Mouse (Mus musculus): ENCODE data around the gene Prpf18. TPM values are rescaled to one million over a fixed set of nuclear protein-coding genes. Genes with fewer than 3 reads are reported as not detected.

Prpf18 gene
- polyA plus RNA-seq (2015; fragmentation: Nextera tagmentation; extraction: Ambion mirVana) = 45.2 and 49.0 TPM in 2 replicates

DNA sequence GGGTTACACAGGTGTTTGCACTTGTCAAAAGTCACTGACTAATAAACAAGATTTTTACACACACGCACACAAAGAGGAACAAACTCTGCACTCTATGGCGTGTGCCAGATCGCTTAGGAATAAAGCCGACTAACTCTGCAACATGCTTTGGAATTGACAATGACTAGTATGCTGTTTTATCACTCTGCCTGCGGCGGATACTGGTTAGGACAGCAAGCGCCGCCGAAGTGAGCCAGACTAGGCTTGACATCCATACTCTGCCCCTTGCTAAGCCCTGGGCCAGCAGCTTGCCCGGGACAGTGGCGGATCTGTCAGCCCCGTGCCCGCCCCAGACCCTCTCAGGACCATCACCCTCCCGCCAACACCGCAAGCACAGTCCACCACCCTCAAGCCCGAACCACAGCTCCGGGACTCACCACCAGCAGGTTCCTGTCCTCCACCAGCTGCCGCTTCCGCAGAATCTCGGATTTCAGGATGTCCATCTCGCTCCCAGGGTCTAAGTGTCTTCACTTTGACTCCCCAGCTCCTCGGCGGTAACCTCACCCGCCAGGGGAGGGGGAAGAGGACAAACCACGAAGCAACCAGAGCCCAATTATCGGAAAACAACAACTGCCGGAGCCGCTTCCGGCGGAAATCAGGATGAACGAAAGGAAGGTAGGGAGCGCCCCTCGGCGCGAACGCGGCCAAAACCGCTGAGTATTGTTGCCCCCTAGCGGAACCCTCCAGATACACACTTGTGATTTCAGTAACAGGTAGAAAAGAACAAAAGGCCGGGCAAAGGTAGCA lies at the start of gene Prpf18:
Gene Prpf18, minus strand, starts transcription at position 614 of the 786 bp plus-strand sequence.
- Histone ChIP-seq H3K27me3 (ENCODE audit: control insufficient read depth, insufficient read depth, low read depth, low read length) (no peaks in the 10 kb centered on the region), H3K36me3 (ENCODE audit: control insufficient read depth, insufficient read depth, low read length) (0 out of 2 replicates have a peak, but pooled peaks cover 2% of the 10 kb centered on the region), H3K9ac (ENCODE audit: low read depth, low read length) (peak within 1 kb of the TSS; percentile 89), H3K4me1 (ENCODE audit: control insufficient read depth, insufficient read depth, low read length) (peaks cover 17% of the 10 kb centered on the region), H3K4me3 (ENCODE audit: low read depth, low read length) (peak within 1 kb of the TSS; percentile 94), H3K9me3 (replicated peaks; ENCODE audit: control insufficient read depth, low read length, poor library complexity, severe bottlenecking) (no peaks in the 10 kb centered on the region), H3K27ac (ENCODE audit: low read length) (peak within 1 kb of the TSS; percentile 83), H3K4me2 (ENCODE audit: low read length) (peak within 1 kb of the TSS; percentile 88)
- ATAC-seq = peak; percentile 92
- WGBS = 2% methylated on average over 40 of the region's 40 CpGs

DNA sequence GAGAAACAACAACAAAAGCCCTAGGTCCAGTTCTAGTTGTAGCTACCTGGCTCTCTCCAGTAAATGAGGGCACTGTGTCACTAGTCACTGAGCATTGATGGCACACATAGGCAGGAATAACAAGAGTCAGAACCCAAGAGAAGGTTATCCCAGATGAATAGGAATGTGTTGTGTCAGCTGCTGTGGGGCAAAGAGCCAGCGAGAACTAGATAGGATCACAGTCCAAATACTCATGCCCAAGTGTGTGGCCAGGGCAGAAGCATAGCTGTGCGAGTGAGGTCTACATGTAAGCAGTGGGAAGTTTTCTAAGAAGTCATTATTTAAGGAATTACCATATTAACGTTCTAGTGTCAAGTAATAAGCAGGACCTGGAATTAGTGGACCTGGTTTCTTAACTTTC lies 28.0 kb upstream of the Prpf18 start:
- H3K4me1 ChIP-seq (ENCODE audit: control insufficient read depth, insufficient read depth, low read length) = no peaks in the 10 kb centered on the region
- H3K36me3 ChIP-seq (ENCODE audit: control insufficient read depth, insufficient read depth, low read length) = no peaks in the 10 kb centered on the region
- no peaks in the 10 kb centered on the region for H3K27me3 ChIP-seq (ENCODE audit: control insufficient read depth, insufficient read depth, low read depth, low read length)
- no peaks in the 10 kb centered on the region for H3K9me3 ChIP-seq (replicated peaks; ENCODE audit: control insufficient read depth, low read length, poor library complexity, severe bottlenecking)
- H3K27ac ChIP-seq (ENCODE audit: low read length) = no peak overlapping the region
- no peak for ATAC-seq
- 84% methylated on average over 3 of the region's 3 CpGs for WGBS
- no peak overlapping the region for H3K4me2 ChIP-seq (ENCODE audit: low read length)
- no peak overlapping the region for H3K4me3 ChIP-seq (ENCODE audit: low read depth, low read length)
- no peak overlapping the region for H3K9ac ChIP-seq (ENCODE audit: low read depth, low read length)

DNA sequence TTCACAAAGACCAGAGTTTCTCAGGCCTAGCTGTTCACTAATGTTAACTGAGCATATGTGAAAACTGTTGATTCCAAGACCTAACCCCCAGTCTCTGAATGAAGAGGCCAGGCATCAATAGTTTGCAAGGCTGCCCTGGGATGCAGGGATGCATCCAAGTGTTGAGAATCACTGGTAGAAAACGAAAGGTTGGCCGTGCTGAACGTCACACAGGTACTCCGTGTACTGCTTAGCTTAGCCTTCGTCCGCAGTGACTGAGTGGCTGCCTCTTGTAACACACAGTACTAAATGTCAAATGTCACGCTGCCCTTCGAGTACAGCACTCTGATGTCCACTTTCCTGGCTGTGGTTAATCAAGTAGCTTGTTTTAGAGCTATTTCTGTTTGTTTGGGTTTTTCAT lies 19.7 kb upstream of the Prpf18 start:
- Histone ChIP-seq H3K4me1 (ENCODE audit: control insufficient read depth, insufficient read depth, low read length) (no peaks in the 10 kb centered on the region), H3K9me3 (replicated peaks; ENCODE audit: control insufficient read depth, low read length, poor library complexity, severe bottlenecking) (no peaks in the 10 kb centered on the region), H3K27me3 (ENCODE audit: control insufficient read depth, insufficient read depth, low read depth, low read length) (no peaks in the 10 kb centered on the region), H3K9ac (ENCODE audit: low read depth, low read length) (no peak overlapping the region), H3K27ac (ENCODE audit: low read length) (no peak overlapping the region), H3K36me3 (ENCODE audit: control insufficient read depth, insufficient read depth, low read length) (no peaks in the 10 kb centered on the region), H3K4me2 (ENCODE audit: low read length) (no peak overlapping the region), H3K4me3 (ENCODE audit: low read depth, low read length) (no peak overlapping the region)
- ATAC-seq = no peak
- WGBS = 89% methylated on average over 8 of the region's 8 CpGs

DNA sequence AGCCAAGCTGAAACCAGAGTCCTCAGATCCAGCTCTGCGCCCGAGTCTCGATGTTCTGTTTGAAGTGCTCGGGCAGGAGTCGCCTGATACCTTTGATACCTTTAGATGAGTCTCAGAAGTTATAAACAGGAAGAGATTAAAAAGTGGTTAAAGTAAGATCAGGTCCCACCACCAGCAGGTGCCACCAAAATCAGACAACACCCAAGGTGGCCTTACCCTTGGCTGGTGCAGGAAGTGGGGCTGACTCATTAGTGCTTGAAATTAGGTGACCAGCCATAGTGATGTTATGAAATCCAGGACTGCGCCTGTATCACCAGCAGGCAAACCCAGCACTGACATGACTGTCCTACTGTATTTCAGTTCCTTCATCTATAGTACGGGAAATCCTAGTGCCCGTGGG lies 17.8 kb upstream of the Prpf18 start:
- Histone ChIP-seq H3K4me3 (ENCODE audit: low read depth, low read length) (no peak overlapping the region), H3K27me3 (ENCODE audit: control insufficient read depth, insufficient read depth, low read depth, low read length) (no peaks in the 10 kb centered on the region), H3K4me1 (ENCODE audit: control insufficient read depth, insufficient read depth, low read length) (no peaks in the 10 kb centered on the region), H3K9me3 (replicated peaks; ENCODE audit: control insufficient read depth, low read length, poor library complexity, severe bottlenecking) (no peaks in the 10 kb centered on the region), H3K36me3 (ENCODE audit: control insufficient read depth, insufficient read depth, low read length) (no peaks in the 10 kb centered on the region), H3K4me2 (ENCODE audit: low read length) (no peak overlapping the region), H3K9ac (ENCODE audit: low read depth, low read length) (no peak overlapping the region), H3K27ac (ENCODE audit: low read length) (no peak overlapping the region)
- WGBS = 93% methylated on average over 8 of the region's 8 CpGs
- no peak for ATAC-seq

DNA sequence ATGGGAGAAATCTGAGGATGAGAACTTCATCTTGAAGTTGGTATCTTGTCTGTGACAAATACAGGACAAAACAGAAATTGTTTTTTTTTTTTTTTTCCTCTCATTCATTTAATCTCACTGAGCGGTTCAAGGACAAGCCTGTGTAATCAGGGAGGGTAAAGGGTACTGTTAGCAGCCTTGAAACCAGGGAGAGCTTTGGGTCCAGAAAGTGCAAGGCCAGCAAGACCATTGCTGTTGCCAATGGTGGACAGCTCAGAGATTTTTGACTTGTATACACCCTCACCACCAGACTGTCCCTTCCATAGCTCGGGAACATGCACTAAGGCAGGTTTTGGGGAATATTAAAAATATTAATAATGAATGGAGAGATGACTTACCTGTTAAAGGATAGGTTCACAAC lies 16.7 kb upstream of the Prpf18 start:
- Histone ChIP-seq H3K4me1 (ENCODE audit: control insufficient read depth, insufficient read depth, low read length) (no peaks in the 10 kb centered on the region), H3K9me3 (replicated peaks; ENCODE audit: control insufficient read depth, low read length, poor library complexity, severe bottlenecking) (no peaks in the 10 kb centered on the region), H3K36me3 (ENCODE audit: control insufficient read depth, insufficient read depth, low read length) (no peaks in the 10 kb centered on the region), H3K4me2 (ENCODE audit: low read length) (no peak overlapping the region), H3K27ac (ENCODE audit: low read length) (no peak overlapping the region), H3K9ac (ENCODE audit: low read depth, low read length) (no peak overlapping the region), H3K4me3 (ENCODE audit: low read depth, low read length) (no peak overlapping the region), H3K27me3 (ENCODE audit: control insufficient read depth, insufficient read depth, low read depth, low read length) (no peaks in the 10 kb centered on the region)
- WGBS = 79% methylated on average over 2 of the region's 2 CpGs
- no peak for ATAC-seq

DNA sequence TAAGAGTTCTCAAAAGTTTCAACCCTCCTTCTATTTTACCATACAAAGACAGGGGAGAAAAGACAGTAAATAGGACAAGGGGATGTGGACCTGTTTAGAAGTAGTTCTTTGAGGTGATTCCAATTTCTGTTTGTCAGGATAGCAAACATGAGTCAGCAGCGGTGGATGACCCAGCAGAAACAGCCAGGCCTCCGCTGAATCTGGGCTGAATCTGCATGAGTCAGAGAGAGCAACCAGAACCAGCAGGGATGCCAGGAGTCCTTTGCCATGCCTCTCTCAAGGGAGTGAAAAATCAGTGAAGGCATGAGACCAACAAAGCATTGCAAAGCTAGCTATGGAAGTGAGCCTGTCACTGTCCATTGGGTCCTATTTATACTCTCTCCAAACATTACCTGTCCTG lies 8.8 kb upstream of the Prpf18 start:
- no peaks in the 10 kb centered on the region for H3K4me1 ChIP-seq (ENCODE audit: control insufficient read depth, insufficient read depth, low read length)
- no peak overlapping the region for H3K4me3 ChIP-seq (ENCODE audit: low read depth, low read length)
- H3K4me2 ChIP-seq (ENCODE audit: low read length) = no peak overlapping the region
- ATAC-seq = no peak
- H3K9ac ChIP-seq (ENCODE audit: low read depth, low read length) = no peak overlapping the region
- H3K27me3 ChIP-seq (ENCODE audit: control insufficient read depth, insufficient read depth, low read depth, low read length) = no peaks in the 10 kb centered on the region
- H3K9me3 ChIP-seq (replicated peaks; ENCODE audit: control insufficient read depth, low read length, poor library complexity, severe bottlenecking) = no peaks in the 10 kb centered on the region
- H3K27ac ChIP-seq (ENCODE audit: low read length) = no peak overlapping the region
- WGBS = 83% methylated on average over 2 of the region's 2 CpGs
- H3K36me3 ChIP-seq (ENCODE audit: control insufficient read depth, insufficient read depth, low read length) = no peaks in the 10 kb centered on the region

DNA sequence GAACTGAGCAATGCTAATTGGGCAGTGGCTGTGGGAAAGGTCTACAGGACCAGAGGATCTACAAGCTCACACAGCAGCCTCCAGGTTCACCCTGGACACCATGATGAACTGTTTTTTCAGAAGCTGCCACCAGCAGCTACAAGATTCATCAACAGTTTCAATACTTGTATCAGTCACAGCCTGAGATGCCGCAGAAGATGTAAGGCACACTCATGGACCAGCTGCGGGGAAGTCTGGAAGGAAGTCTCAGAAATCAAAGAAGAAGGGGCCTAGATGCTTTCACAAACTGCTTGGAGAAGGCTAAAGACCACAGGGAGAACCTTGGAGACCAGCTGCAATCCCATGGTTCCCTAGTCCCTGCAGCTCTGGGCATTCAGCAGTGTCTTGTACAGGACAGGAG lies 2.3 kb downstream of the Prpf18 start:
- Histone ChIP-seq H3K9me3 (replicated peaks; ENCODE audit: control insufficient read depth, low read length, poor library complexity, severe bottlenecking) (no peaks in the 10 kb centered on the region), H3K4me2 (ENCODE audit: low read length) (no peak overlapping the region)

DNA sequence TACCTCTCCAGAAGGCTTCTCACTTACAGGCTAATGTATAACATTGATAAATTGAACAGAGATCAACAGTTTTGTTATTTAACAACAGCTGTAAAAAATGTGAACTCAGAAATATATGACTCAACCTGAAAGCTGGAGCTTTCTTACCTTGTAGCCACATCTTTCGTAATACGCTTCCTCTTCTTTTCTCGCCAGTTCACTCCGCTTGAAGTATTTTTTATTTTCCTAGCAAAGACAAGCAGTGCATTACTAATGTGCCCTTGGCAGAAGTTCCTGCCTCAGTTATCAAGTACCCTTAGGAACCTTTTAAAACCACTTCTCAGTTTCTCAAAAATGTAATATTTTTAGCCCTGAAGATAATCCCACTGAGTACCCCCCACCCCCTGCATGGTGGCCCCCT lies 3.8 kb downstream of the Prpf18 start:
- no peak for ATAC-seq
- Histone ChIP-seq H3K4me2 (ENCODE audit: low read length) (no peak overlapping the region), H3K9ac (ENCODE audit: low read depth, low read length) (no peak overlapping the region), H3K27me3 (ENCODE audit: control insufficient read depth, insufficient read depth, low read depth, low read length) (no peaks in the 10 kb centered on the region), H3K36me3 (ENCODE audit: control insufficient read depth, insufficient read depth, low read length) (peaks cover 19% of the 10 kb centered on the region), H3K27ac (ENCODE audit: low read length) (no peak overlapping the region), H3K4me1 (ENCODE audit: control insufficient read depth, insufficient read depth, low read length) (peaks cover 17% of the 10 kb centered on the region), H3K4me3 (ENCODE audit: low read depth, low read length) (no peak overlapping the region), H3K9me3 (replicated peaks; ENCODE audit: control insufficient read depth, low read length, poor library complexity, severe bottlenecking) (no peaks in the 10 kb centered on the region)
- 91% methylated on average over 4 of the region's 4 CpGs for WGBS

More for the DNA sequence above, 2.3 kb downstream of the Prpf18 start:
- 95% methylated on average over 2 of the region's 2 CpGs for WGBS
- peaks cover 11% of the 10 kb centered on the region for H3K36me3 ChIP-seq (ENCODE audit: control insufficient read depth, insufficient read depth, low read length)
- no peak overlapping the region for H3K4me3 ChIP-seq (ENCODE audit: low read depth, low read length)
- no peak for ATAC-seq
- H3K27ac ChIP-seq (ENCODE audit: low read length) = no peak overlapping the region
- no peak overlapping the region for H3K9ac ChIP-seq (ENCODE audit: low read depth, low read length)
- no peaks in the 10 kb centered on the region for H3K27me3 ChIP-seq (ENCODE audit: control insufficient read depth, insufficient read depth, low read depth, low read length)
- H3K4me1 ChIP-seq (ENCODE audit: control insufficient read depth, insufficient read depth, low read length) = peaks cover 17% of the 10 kb centered on the region

DNA sequence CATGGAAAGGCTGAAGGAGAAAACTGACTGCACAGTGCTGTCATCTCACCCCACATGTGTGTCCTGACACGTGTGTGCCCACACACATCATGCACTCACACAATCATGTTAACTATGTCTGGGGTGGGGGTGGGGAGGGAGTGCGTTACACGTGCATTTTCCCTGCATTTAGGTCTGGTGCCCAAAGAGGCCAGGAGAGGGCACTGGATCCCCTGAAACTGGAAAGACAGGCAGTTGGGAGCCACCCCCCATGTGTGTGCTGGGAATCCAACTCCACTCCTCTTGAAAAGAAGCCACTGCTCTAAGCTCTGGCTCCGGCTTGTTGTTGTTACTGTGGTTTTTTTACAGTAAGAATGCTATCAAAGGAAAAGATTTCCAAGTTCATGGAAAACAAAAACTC lies 6.8 kb downstream of the Prpf18 start:
- 76% methylated on average over 4 of the region's 4 CpGs for WGBS
- ATAC-seq = no peak
- Histone ChIP-seq H3K9me3 (replicated peaks; ENCODE audit: control insufficient read depth, low read length, poor library complexity, severe bottlenecking) (no peaks in the 10 kb centered on the region), H3K27me3 (ENCODE audit: control insufficient read depth, insufficient read depth, low read depth, low read length) (no peaks in the 10 kb centered on the region), H3K9ac (ENCODE audit: low read depth, low read length) (no peak overlapping the region), H3K36me3 (ENCODE audit: control insufficient read depth, insufficient read depth, low read length) (peaks cover 28% of the 10 kb centered on the region), H3K4me2 (ENCODE audit: low read length) (no peak overlapping the region), H3K27ac (ENCODE audit: low read length) (no peak overlapping the region), H3K4me1 (ENCODE audit: control insufficient read depth, insufficient read depth, low read length) (peaks cover 6% of the 10 kb centered on the region), H3K4me3 (ENCODE audit: low read depth, low read length) (no peak overlapping the region)
